Mouse (Mus musculus) hindbrain, embryonic 12.5 days (tissue): ENCODE measurements around the gene Wnt7a. TPM values are rescaled to one million over a fixed set of nuclear protein-coding genes. Genes with fewer than 3 reads are reported as not detected.

Experiments used
- ATAC-seq: fragments of 200-750 bp; cut with Nextera tagmentation; 2 replicates; pipeline ENCODE4 v1.8.0; 2017; ENCODE audit warnings: moderate TSS enrichment; ENCODE audit not compliant: low FRiP score
- H3K27ac ChIP-seq: fragments of 300-500 bp; sonication (generic); 2 replicates; pipeline ENCODE4 v1.5.1; 2016; ENCODE audit warnings: mild to moderate bottlenecking
- H3K27me3 ChIP-seq: fragments of 300-500 bp; sonication (generic); 2 replicates; pipeline ENCODE4 v1.6.1; 2016; ENCODE audit warnings: mild to moderate bottlenecking
- H3K36me3 ChIP-seq: fragments of 300-500 bp; sonication (generic); 2 replicates; pipeline ENCODE4 v1.6.1; 2016; ENCODE audit warnings: mild to moderate bottlenecking
- H3K4me1 ChIP-seq: fragments of 300-500 bp; sonication (generic); 2 replicates; pipeline ENCODE4 v1.6.1; 2016
- H3K4me2 ChIP-seq: fragments of 300-500 bp; sonication (generic); replicated peaks from 2 replicates; pipeline ENCODE4 v1.6.1; 2016; ENCODE audit warnings: mild to moderate bottlenecking
- H3K4me3 ChIP-seq: fragments of 300-500 bp; sonication (generic); 2 replicates; pipeline ENCODE4 v1.5.1; 2016; ENCODE audit warnings: mild to moderate bottlenecking
- H3K9ac ChIP-seq: fragments of 300-500 bp; sonication (generic); 2 replicates; pipeline ENCODE4 v1.6.1; 2016; ENCODE audit warnings: mild to moderate bottlenecking, moderate library complexity
- H3K9me3 ChIP-seq: fragments of 300-500 bp; sonication (generic); replicated peaks from 2 replicates; pipeline ENCODE4 v1.6.1; 2016; ENCODE audit warnings: mild to moderate bottlenecking
- WGBS: fragments of 180-500 bp; shearing (Covaris S2); methylation state at CpG from one replicate; pipeline ENCODE4 v1.1.7; 2016; 5-methylcytosine and 5-hydroxymethylcytosine counted together
- polyA plus RNA-seq: library from polyadenylated mRNA; unstranded; fragments of >200 nt; fragmentation: Nextera tagmentation; extraction: Ambion mirVana; gene quantifications from 2 replicates; pipeline ENCODE4 v1.2.1, GENCODE M21; 2016

Wnt7a gene
- polyA plus RNA-seq, 1 experiment from 2014 or later = 12.0 TPM

- Histone ChIP-seq H3K27me3 (peaks cover 69% of the 10 kb centered on the region), H3K4me3 (no peak overlapping the region)
These were observed 3.7 kb upstream of the Wnt7a start for GRCm38 (mm10) chr6:91414890-91415289.

GRCm38 (mm10) chr6:91411369-91411981 lies 312 bp upstream of the Wnt7a start:
- no peaks in the 10 kb centered on the region for H3K36me3 ChIP-seq
- H3K4me1 ChIP-seq = peaks cover 24% of the 10 kb centered on the region
- peak; percentile 63 for ATAC-seq
- peaks cover 88% of the 10 kb centered on the region for H3K27me3 ChIP-seq
- peak overlapping the region; percentile 63 for H3K9ac ChIP-seq
- 0 out of 2 replicates have a peak overlapping the region, but pooled peaks have one; percentile 44 for H3K27ac ChIP-seq
- H3K4me3 ChIP-seq = peak overlapping the region; percentile 64
- no peaks in the 10 kb centered on the region for H3K9me3 ChIP-seq
- WGBS = under 1% methylated on average over 42 of the region's 47 CpGs
- peak overlapping the region; percentile 97 for H3K4me2 ChIP-seq

More at GRCm38 (mm10) chr6:91414890-91415289, 3.7 kb upstream of the Wnt7a start:
- Histone ChIP-seq H3K36me3 (no peaks in the 10 kb centered on the region), H3K4me2 (no peak overlapping the region), H3K27ac (no peak overlapping the region), H3K4me1 (peaks cover 13% of the 10 kb centered on the region), H3K9me3 (no peaks in the 10 kb centered on the region), H3K9ac (no peak overlapping the region)
- no peak for ATAC-seq
- WGBS = 3% methylated on average over 4 of the region's 4 CpGs

GRCm38 (mm10) chr6:91410168-91410780 lies 889 bp downstream of the Wnt7a start:
- under 1% methylated on average over 26 of the region's 26 CpGs for WGBS

GRCm38 (mm10) chr6:91409448-91410167 lies 1.6 kb downstream of the Wnt7a start:
- H3K4me2 ChIP-seq = peak overlapping the region; percentile 97
- peaks cover 24% of the 10 kb centered on the region for H3K4me1 ChIP-seq
- peak overlapping the region; percentile 63 for H3K9ac ChIP-seq
- peaks cover 73% of the 10 kb centered on the region for H3K27me3 ChIP-seq
- H3K27ac ChIP-seq = no peak overlapping the region
- peak overlapping the region; percentile 64 for H3K4me3 ChIP-seq
- no peaks in the 10 kb centered on the region for H3K9me3 ChIP-seq
- H3K36me3 ChIP-seq = no peaks in the 10 kb centered on the region; the same call in 1 of the 2 replicates
- under 1% methylated on average over 34 of the region's 34 CpGs for WGBS
- ATAC-seq = no peak

More at GRCm38 (mm10) chr6:91410168-91410780, 889 bp downstream of the Wnt7a start:
- Histone ChIP-seq H3K4me2 (peak overlapping the region; percentile 97), H3K4me3 (peak overlapping the region; percentile 64), H3K27ac (no peak overlapping the region), H3K27me3 (peaks cover 76% of the 10 kb centered on the region), H3K9me3 (no peaks in the 10 kb centered on the region), H3K9ac (peak overlapping the region; percentile 63), H3K36me3 (no peaks in the 10 kb centered on the region; the same call in 1 of the 2 replicates), H3K4me1 (peaks cover 24% of the 10 kb centered on the region)
- no peak for ATAC-seq

- Histone ChIP-seq H3K4me3 (0 out of 2 replicates have a peak overlapping the region, but pooled peaks have one; percentile 64), H3K27ac (no peak overlapping the region), H3K27me3 (peaks cover 64% of the 10 kb centered on the region), H3K9me3 (no peaks in the 10 kb centered on the region), H3K4me2 (peak overlapping the region; percentile 97), H3K36me3 (no peaks in the 10 kb centered on the region; the same call in 1 of the 2 replicates), H3K4me1 (peaks cover 24% of the 10 kb centered on the region), H3K9ac (no peak overlapping the region)
- WGBS = 90% methylated on average over 13 of the region's 13 CpGs
- ATAC-seq = no peak
These were observed 2.5 kb downstream of the Wnt7a start for GRCm38 (mm10) chr6:91408616-91409015.

- ATAC-seq = peak; percentile 50; the same call in 1 of the 2 replicates
These were observed 9.6 kb downstream of the Wnt7a start for GRCm38 (mm10) chr6:91401591-91401990.

GRCm38 (mm10) chr6:91400514-91400913 lies 10.6 kb downstream of the Wnt7a start:
- ATAC-seq = no peak
- Histone ChIP-seq H3K27me3 (no peaks in the 10 kb centered on the region), H3K4me1 (peaks cover 13% of the 10 kb centered on the region), H3K4me3 (no peak overlapping the region), H3K4me2 (no peak overlapping the region), H3K36me3 (no peaks in the 10 kb centered on the region; the same call in 1 of the 2 replicates), H3K9me3 (no peaks in the 10 kb centered on the region), H3K9ac (no peak overlapping the region), H3K27ac (no peak overlapping the region)
- WGBS = 81% methylated on average over 12 of the region's 12 CpGs

More at GRCm38 (mm10) chr6:91401591-91401990, 9.6 kb downstream of the Wnt7a start:
- Histone ChIP-seq H3K27ac (peak overlapping the region; percentile 68), H3K4me2 (no peak overlapping the region), H3K27me3 (no peaks in the 10 kb centered on the region), H3K9me3 (no peaks in the 10 kb centered on the region), H3K36me3 (no peaks in the 10 kb centered on the region; the same call in 1 of the 2 replicates), H3K9ac (no peak overlapping the region), H3K4me3 (no peak overlapping the region), H3K4me1 (peaks cover 13% of the 10 kb centered on the region)
- WGBS = 14% methylated on average over 5 of the region's 5 CpGs

GRCm38 (mm10) chr6:91392475-91393174 lies 18.5 kb downstream of the Wnt7a start:
- no peak overlapping the region for H3K4me2 ChIP-seq
- H3K27ac ChIP-seq = no peak overlapping the region
- ATAC-seq = no peak
- H3K27me3 ChIP-seq = no peaks in the 10 kb centered on the region; the same call in 1 of the 2 replicates
- no peak overlapping the region for H3K4me3 ChIP-seq
- H3K9me3 ChIP-seq = no peaks in the 10 kb centered on the region
- no peak overlapping the region for H3K9ac ChIP-seq
- H3K4me1 ChIP-seq = no peaks in the 10 kb centered on the region
- 89% methylated on average over 5 of the region's 5 CpGs for WGBS
- H3K36me3 ChIP-seq = peaks cover 10% of the 10 kb centered on the region; the same call in 1 of the 2 replicates

GRCm38 (mm10) chr6:91389141-91389540 lies 22.0 kb downstream of the Wnt7a start:
- H3K27ac ChIP-seq = no peak overlapping the region
- ATAC-seq = no peak
- no peak overlapping the region for H3K4me3 ChIP-seq
- WGBS = 78% methylated on average over 4 of the region's 4 CpGs
- H3K4me2 ChIP-seq = no peak overlapping the region
- peaks cover 12% of the 10 kb centered on the region; the same call in 1 of the 2 replicates for H3K36me3 ChIP-seq
- peaks cover 3% of the 10 kb centered on the region; the same call in 1 of the 2 replicates for H3K27me3 ChIP-seq
- H3K4me1 ChIP-seq = no peaks in the 10 kb centered on the region
- H3K9ac ChIP-seq = no peak overlapping the region
- no peaks in the 10 kb centered on the region for H3K9me3 ChIP-seq

GRCm38 (mm10) chr6:91384415-91384814 lies 26.7 kb downstream of the Wnt7a start:
- H3K9ac ChIP-seq = no peak overlapping the region
- no peak overlapping the region for H3K4me2 ChIP-seq
- H3K27me3 ChIP-seq = peaks cover 3% of the 10 kb centered on the region; the same call in 1 of the 2 replicates
- no peak overlapping the region for H3K4me3 ChIP-seq
- H3K4me1 ChIP-seq = no peaks in the 10 kb centered on the region
- H3K27ac ChIP-seq = no peak overlapping the region
- no peak for ATAC-seq
- H3K36me3 ChIP-seq = 0 out of 2 replicates have a peak, but pooled peaks cover 3% of the 10 kb centered on the region
- no peaks in the 10 kb centered on the region for H3K9me3 ChIP-seq
- WGBS = 79% methylated on average over 2 of the region's 2 CpGs

GRCm38 (mm10) chr6:91383871-91384270 lies 27.3 kb downstream of the Wnt7a start:
- peaks cover 3% of the 10 kb centered on the region; the same call in 1 of the 2 replicates for H3K27me3 ChIP-seq
- WGBS = 72% methylated on average over 2 of the region's 2 CpGs
- no peak overlapping the region for H3K4me2 ChIP-seq
- no peak overlapping the region for H3K9ac ChIP-seq
- no peaks in the 10 kb centered on the region for H3K9me3 ChIP-seq
- ATAC-seq = no peak
- H3K4me1 ChIP-seq = no peaks in the 10 kb centered on the region
- H3K27ac ChIP-seq = no peak overlapping the region
- no peak overlapping the region for H3K4me3 ChIP-seq
- H3K36me3 ChIP-seq = 0 out of 2 replicates have a peak, but pooled peaks cover 3% of the 10 kb centered on the region
